Mouse (Mus musculus): ENCODE data around the gene Mrpl47. TPM values are rescaled to one million over a fixed set of nuclear protein-coding genes. Genes with fewer than 3 reads are reported as not detected.
"Not testable (repeated sequence)": the region's sequence is repeated elsewhere in the genome, so short reads cannot be mapped to it uniquely, and the experiment has no call there.

The Mrpl47 gene
- polyA plus RNA-seq (2017; shearing (Covaris generic)), result 10 to 100 TPM; 14.0 to 28.8 TPM

- peak; percentile 1 for ATAC-seq
Observed at GRCm38 (mm10) chr3:32737172-32737655, at the start of gene Mrpl47. Mrpl47 (minus strand) TSS chr3:32737605.

- ATAC-seq, result no peak
Observed at GRCm38 (mm10) chr3:32770781-32771180, 33.4 kb upstream of the Mrpl47 start.

- no peak for ATAC-seq
Observed at GRCm38 (mm10) chr3:32763902-32764301, 26.5 kb upstream of the Mrpl47 start.

- ATAC-seq, result no peak
Observed at GRCm38 (mm10) chr3:32762962-32763361, 25.6 kb upstream of the Mrpl47 start.

GRCm38 (mm10) chr3:32759212-32759611 is 21.8 kb upstream of the Mrpl47 start:
- no peak for ATAC-seq

- no peak for ATAC-seq
Observed at GRCm38 (mm10) chr3:32754384-32754915, 17.0 kb upstream of the Mrpl47 start.

- ATAC-seq, result no peak
Observed at GRCm38 (mm10) chr3:32749820-32750579, 12.6 kb upstream of the Mrpl47 start.

- no peak for ATAC-seq
Observed at GRCm38 (mm10) chr3:32748384-32748783, 11.0 kb upstream of the Mrpl47 start.

- ATAC-seq, result not testable (repeated sequence)
Observed at GRCm38 (mm10) chr3:32745426-32745825, 8.0 kb upstream of the Mrpl47 start.

GRCm38 (mm10) chr3:32745001-32745400 is 7.6 kb upstream of the Mrpl47 start:
- no peak for ATAC-seq

- ATAC-seq, result no peak
Observed at GRCm38 (mm10) chr3:32742276-32742780, 4.9 kb upstream of the Mrpl47 start.

- ATAC-seq, result no peak
Observed at GRCm38 (mm10) chr3:32738549-32738948, 1.1 kb upstream of the Mrpl47 start.

- peak; percentile 93 for ATAC-seq
Observed at GRCm38 (mm10) chr3:32736244-32737171, 897 bp downstream of the Mrpl47 start, which contains the start of gene Ndufb5. Ndufb5 (plus strand) TSS chr3:32736990.

GRCm38 (mm10) chr3:32727861-32728260 is 9.5 kb downstream of the Mrpl47 start:
- ATAC-seq, result no peak

GRCm38 (mm10) chr3:32725951-32726350 is 11.5 kb downstream of the Mrpl47 start:
- ATAC-seq, result no peak

GRCm38 (mm10) chr3:32724191-32724590 is 13.2 kb downstream of the Mrpl47 start:
- ATAC-seq, result no peak

GRCm38 (mm10) chr3:32718271-32718670 is 19.1 kb downstream of the Mrpl47 start:
- no peak for ATAC-seq

- ATAC-seq, result not testable (repeated sequence)
Observed at GRCm38 (mm10) chr3:32717403-32717802, 20.0 kb downstream of the Mrpl47 start.

GRCm38 (mm10) chr3:32713711-32714110 is 23.7 kb downstream of the Mrpl47 start:
- no peak for ATAC-seq

- no peak for ATAC-seq
Observed at GRCm38 (mm10) chr3:32709388-32709787, 28.0 kb downstream of the Mrpl47 start.

GRCm38 (mm10) chr3:32708368-32709231 is 28.8 kb downstream of the Mrpl47 start:
- ATAC-seq, result peak; percentile 99

- no peak for ATAC-seq
Observed at GRCm38 (mm10) chr3:32708052-32708367, 29.4 kb downstream of the Mrpl47 start.
